Mouse (Mus musculus) heart, embryonic 11.5 days (tissue): ENCODE data around the gene Faah. TPM values are rescaled to one million over a fixed set of nuclear protein-coding genes. Genes with fewer than 3 reads are reported as not detected.

ENCODE experiments used
- ATAC-seq: fragments of 200-750 bp; cut with Nextera tagmentation; replicated peaks from 2 replicates; pipeline ENCODE4 v1.8.0; 2017; ENCODE audit warnings: moderate library complexity; ENCODE audit not compliant: insufficient number of reproducible peaks, low FRiP score, low TSS enrichment
- H3K27ac ChIP-seq: fragments of 300-500 bp; sonication (generic); 2 replicates; pipeline ENCODE4 v1.5.1; 2014; ENCODE audit warnings: mild to moderate bottlenecking, low read depth, low read length
- H3K27me3 ChIP-seq: fragments of 300-500 bp; sonication (generic); 2 replicates; pipeline ENCODE4 v1.6.1; 2014; ENCODE audit warnings: mild to moderate bottlenecking, low read length, mixed read lengths; ENCODE audit not compliant: control insufficient read depth, insufficient read depth
- H3K36me3 ChIP-seq: fragments of 300-500 bp; sonication (generic); 2 replicates; pipeline ENCODE4 v1.6.1; 2014; ENCODE audit warnings: mild to moderate bottlenecking, low read length, moderate library complexity, mixed read lengths; ENCODE audit not compliant: control insufficient read depth, insufficient read depth
- H3K4me1 ChIP-seq: fragments of 300-500 bp; sonication (generic); 2 replicates; pipeline ENCODE4 v1.6.1; 2014; ENCODE audit warnings: low read length; ENCODE audit not compliant: control insufficient read depth, insufficient read depth
- H3K4me2 ChIP-seq: fragments of 300-500 bp; sonication (generic); 2 replicates; pipeline ENCODE4 v1.6.1; 2014; ENCODE audit warnings: mild to moderate bottlenecking, moderate library complexity
- H3K4me3 ChIP-seq: fragments of 300-500 bp; sonication (generic); 2 replicates; pipeline ENCODE4 v1.5.1; 2014; ENCODE audit warnings: low read depth, low read length
- H3K9ac ChIP-seq: fragments of 300-500 bp; sonication (generic); 2 replicates; pipeline ENCODE4 v1.6.1; 2014; ENCODE audit warnings: mild to moderate bottlenecking, low read depth, low read length, moderate library complexity
- H3K9me3 ChIP-seq: fragments of 300-500 bp; sonication (generic); replicated peaks from 2 replicates; pipeline ENCODE4 v1.6.1; 2016; ENCODE audit warnings: low read length; ENCODE audit not compliant: control insufficient read depth
- WGBS: fragments of 180-500 bp; shearing (Covaris S2); extraction: QIAGEN DNeasy Blood & Tissue Kit; methylation state at CpG from one replicate; pipeline ENCODE4 v1.1.7; 2014; ENCODE audit not compliant: insufficient replicate concordance; 5-methylcytosine and 5-hydroxymethylcytosine counted together
- polyA plus RNA-seq: library from polyadenylated mRNA; unstranded; fragments of >200 nt; fragmentation: Nextera tagmentation; extraction: Ambion mirVana; gene quantifications from 2 replicates; pipeline ENCODE4 v1.2.1, GENCODE M21; 2014

The Faah gene
- polyA plus RNA-seq, 1 experiment from 2014 or later = 0.94 TPM

GRCm38 (mm10) chr4:116048130-116048920 lies 30.6 kb upstream of the Faah start:
- Histone ChIP-seq H3K4me2 (no peak overlapping the region), H3K27ac (no peak overlapping the region), H3K4me1 (peaks cover 4% of the 10 kb centered on the region; the same call in 1 of the 2 replicates), H3K27me3 (no peaks in the 10 kb centered on the region), H3K9me3 (no peaks in the 10 kb centered on the region), H3K4me3 (no peak overlapping the region), H3K36me3 (no peaks in the 10 kb centered on the region; the same call in 1 of the 2 replicates), H3K9ac (no peak overlapping the region)
- 76% methylated on average over 7 of the region's 7 CpGs for whole genome bisulfite sequencing
- no peak for ATAC-seq

GRCm38 (mm10) chr4:116047681-116048080 lies 30.0 kb upstream of the Faah start:
- Histone ChIP-seq H3K9ac (no peak overlapping the region), H3K27me3 (no peaks in the 10 kb centered on the region), H3K4me1 (peaks cover 4% of the 10 kb centered on the region; the same call in 1 of the 2 replicates), H3K4me2 (no peak overlapping the region), H3K36me3 (peaks cover 2% of the 10 kb centered on the region; the same call in 1 of the 2 replicates), H3K27ac (no peak overlapping the region), H3K4me3 (no peak overlapping the region), H3K9me3 (no peaks in the 10 kb centered on the region)
- no peak for ATAC-seq
- WGBS = 89% methylated on average over 1 of the region's 1 CpGs

GRCm38 (mm10) chr4:116046604-116047003 lies 28.9 kb upstream of the Faah start:
- Histone ChIP-seq H3K36me3 (peaks cover 4% of the 10 kb centered on the region; the same call in 1 of the 2 replicates), H3K27ac (no peak overlapping the region), H3K27me3 (no peaks in the 10 kb centered on the region), H3K4me1 (no peaks in the 10 kb centered on the region), H3K9me3 (no peaks in the 10 kb centered on the region), H3K4me3 (no peak overlapping the region), H3K4me2 (no peak overlapping the region), H3K9ac (no peak overlapping the region)
- no peak for ATAC-seq
- 69% methylated on average over 2 of the region's 2 CpGs for WGBS

- 71% methylated on average over 3 of the region's 3 CpGs for WGBS
- Histone ChIP-seq H3K4me3 (no peak overlapping the region), H3K4me1 (no peaks in the 10 kb centered on the region), H3K4me2 (no peak overlapping the region), H3K27me3 (no peaks in the 10 kb centered on the region), H3K9me3 (no peaks in the 10 kb centered on the region), H3K9ac (no peak overlapping the region), H3K36me3 (peaks cover 4% of the 10 kb centered on the region; the same call in 1 of the 2 replicates), H3K27ac (no peak overlapping the region)
- no peak for ATAC-seq
These were observed 24.5 kb upstream of the Faah start for GRCm38 (mm10) chr4:116042186-116042585.

GRCm38 (mm10) chr4:116040466-116040865 lies 22.7 kb upstream of the Faah start:
- WGBS = 78% methylated on average over 2 of the region's 2 CpGs

GRCm38 (mm10) chr4:116033374-116033773 lies 15.6 kb upstream of the Faah start:
- peaks cover 5% of the 10 kb centered on the region for H3K36me3 ChIP-seq
- no peak overlapping the region for H3K4me2 ChIP-seq
- 84% methylated on average over 5 of the region's 5 CpGs for WGBS
- no peak overlapping the region for H3K9ac ChIP-seq
- no peaks in the 10 kb centered on the region for H3K4me1 ChIP-seq
- H3K9me3 ChIP-seq = no peaks in the 10 kb centered on the region
- ATAC-seq = no peak
- no peaks in the 10 kb centered on the region for H3K27me3 ChIP-seq
- H3K4me3 ChIP-seq = no peak overlapping the region
- no peak overlapping the region for H3K27ac ChIP-seq

More at GRCm38 (mm10) chr4:116040466-116040865, 22.7 kb upstream of the Faah start:
- H3K4me2 ChIP-seq = no peak overlapping the region
- H3K27ac ChIP-seq = no peak overlapping the region
- peaks cover 4% of the 10 kb centered on the region; the same call in 1 of the 2 replicates for H3K36me3 ChIP-seq
- H3K4me1 ChIP-seq = no peaks in the 10 kb centered on the region
- ATAC-seq = no peak
- H3K4me3 ChIP-seq = no peak overlapping the region
- H3K9ac ChIP-seq = no peak overlapping the region
- H3K9me3 ChIP-seq = no peaks in the 10 kb centered on the region
- no peaks in the 10 kb centered on the region for H3K27me3 ChIP-seq

- no peak overlapping the region for H3K4me2 ChIP-seq
- H3K36me3 ChIP-seq = peaks cover 5% of the 10 kb centered on the region
- ATAC-seq = no peak
- H3K27ac ChIP-seq = no peak overlapping the region
- 87% methylated on average over 9 of the region's 9 CpGs for WGBS
- no peaks in the 10 kb centered on the region for H3K9me3 ChIP-seq
- H3K4me1 ChIP-seq = no peaks in the 10 kb centered on the region
- H3K4me3 ChIP-seq = no peak overlapping the region
- no peaks in the 10 kb centered on the region for H3K27me3 ChIP-seq
- no peak overlapping the region for H3K9ac ChIP-seq
These were observed 15.2 kb upstream of the Faah start for GRCm38 (mm10) chr4:116032906-116033305.

GRCm38 (mm10) chr4:116017300-116017901 lies 325 bp downstream of the Faah start:
- H3K9me3 ChIP-seq = no peaks in the 10 kb centered on the region
- peak overlapping the region; percentile 99 for H3K4me2 ChIP-seq
- H3K27me3 ChIP-seq = peaks cover 71% of the 10 kb centered on the region
- H3K4me3 ChIP-seq = peak overlapping the region; percentile 69
- WGBS = under 1% methylated on average over 60 of the region's 60 CpGs
- H3K36me3 ChIP-seq = no peaks in the 10 kb centered on the region
- no peak overlapping the region for H3K27ac ChIP-seq
- peaks cover 3% of the 10 kb centered on the region; the same call in 1 of the 2 replicates for H3K4me1 ChIP-seq
- peak overlapping the region; percentile 62; the same call in 1 of the 2 replicates for H3K9ac ChIP-seq
- peak; percentile 80 for ATAC-seq
